Mouse (Mus musculus) olfactory bulb, adult 2 months (tissue): ENCODE measurements around the gene Ccer2.

ENCODE experiments used
- CTCF ChIP-seq: fragments of 200-500 bp; IDR thresholded peaks from 2 replicates; pipeline ENCODE4 v1.5.1; 2012; ENCODE audit warnings: low read depth, mild to moderate bottlenecking, low read length, moderate library complexity; ENCODE audit not compliant: insufficient read depth
- POLR2A ChIP-seq: fragments of 200-500 bp; IDR thresholded peaks from 2 replicates; pipeline ENCODE4 v1.6.1; 2012; ENCODE audit warnings: mild to moderate bottlenecking, low read depth, low read length, moderate library complexity; ENCODE audit not compliant: insufficient read depth

GRCm38 (mm10) chr7:28788307-28789195, 32.6 kb downstream of the Ccer2 start, which contains the start of gene Rinl:
- TF ChIP-seq CTCF (no peak), POLR2A (no peak)
